Mouse (Mus musculus): ENCODE measurements around the gene Gpatch4.

- TF ChIP-seq CTCF (IDR thresholded peaks at IDR 0.05 in 2 of 3, conservative IDR thresholded peaks at IDR 0.05 in 1 of 3; ENCODE audit: control insufficient read depth in 1 of 3, insufficient read depth in 1 of 3, low read depth in 2 of 3, low read length in 3 of 3, poor library complexity in 1 of 3, severe bottlenecking in 1 of 3) (no peak), TAL1 (IDR thresholded peaks at IDR 0.05; ENCODE audit: low read length) (no peak)
Observed at GRCm38 (mm10) chr3:88026823-88027222, 16.1 kb upstream of the Gpatch4 start.
